Mouse (Mus musculus): ENCODE data around the gene Slc16a6. TPM values are rescaled to one million over a fixed set of nuclear protein-coding genes. Genes with fewer than 3 reads are reported as not detected.
A peak's percentile ranks its signal among the peaks of the same experiment; 100 is the strongest.
"Not testable (repeated sequence)": the region's sequence is repeated elsewhere in the genome, so short reads cannot be mapped to it uniquely, and the experiment has no call there.

Gene Slc16a6
- polyA plus RNA-seq, 1 experiment from 2014 or later = 8.4 TPM

DNA sequence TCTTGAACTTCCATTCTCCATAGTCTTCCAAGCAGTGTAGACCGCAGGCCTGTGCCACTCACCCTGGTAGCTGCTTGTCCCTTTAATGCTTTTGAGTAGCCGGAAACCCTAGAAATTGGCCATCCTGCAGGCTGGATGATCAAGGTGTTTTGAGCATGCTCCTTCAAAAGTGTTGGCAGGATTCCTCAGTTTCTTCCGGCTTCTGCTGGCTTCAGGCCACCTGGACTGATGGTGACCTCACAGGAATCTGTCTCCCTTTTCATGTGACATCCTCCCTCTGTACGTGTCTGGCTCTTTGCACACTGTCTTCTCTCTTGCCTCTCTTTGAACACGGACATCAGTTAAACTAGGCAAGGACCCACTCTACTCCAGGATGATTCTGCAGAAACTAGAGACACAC, 26.8 kb upstream of the Slc16a6 start:
- 69% methylated on average over 5 of the region's 5 CpGs for WGBS
- ATAC-seq (ENCODE audit: low FRiP score, low TSS enrichment) = no peak
- Histone ChIP-seq H3K4me3 (ENCODE audit: low read length) (no peak overlapping the region), H3K36me3 (ENCODE audit: insufficient read depth, low read length) (no peaks in the 10 kb centered on the region), H3K27me3 (ENCODE audit: insufficient read depth, low read length) (no peaks in the 10 kb centered on the region), H3K4me2 (replicated peaks; ENCODE audit: low read depth, low read length) (no peak overlapping the region), H3K4me1 (ENCODE audit: insufficient read depth, low read length) (peaks cover 23% of the 10 kb centered on the region), H3K9ac (replicated peaks; ENCODE audit: low read length) (no peak overlapping the region), H3K9me3 (ENCODE audit: low read length) (no peaks in the 10 kb centered on the region), H3K27ac (ENCODE audit: low read length) (no peak overlapping the region)

DNA sequence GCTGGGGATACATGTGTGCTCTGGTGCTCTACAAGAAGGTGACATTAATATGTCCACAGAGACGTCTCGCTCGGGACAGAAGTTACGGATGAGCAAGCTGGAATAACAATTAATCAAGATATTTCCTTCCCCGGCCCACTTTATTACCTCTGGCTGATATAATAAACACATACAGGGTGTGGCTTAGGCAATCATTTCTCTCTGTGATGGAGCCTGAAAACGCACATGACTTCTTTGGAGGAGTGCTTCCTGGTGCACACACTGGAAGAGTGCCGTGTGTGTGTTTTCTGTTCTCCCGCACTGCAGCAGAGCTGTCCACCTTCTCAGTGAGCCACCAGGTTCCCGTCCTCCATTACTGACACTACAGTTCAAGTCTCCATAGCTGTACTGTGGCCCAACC, 24.6 kb upstream of the Slc16a6 start:
- WGBS = 32% methylated on average over 9 of the region's 9 CpGs
- H3K4me1 ChIP-seq (ENCODE audit: insufficient read depth, low read length) = peaks cover 33% of the 10 kb centered on the region
- no peaks in the 10 kb centered on the region for H3K27me3 ChIP-seq (ENCODE audit: insufficient read depth, low read length)
- no peaks in the 10 kb centered on the region for H3K9me3 ChIP-seq (ENCODE audit: low read length)
- H3K36me3 ChIP-seq (ENCODE audit: insufficient read depth, low read length) = no peaks in the 10 kb centered on the region
- no peak overlapping the region for H3K4me3 ChIP-seq (ENCODE audit: low read length)
- H3K9ac ChIP-seq (replicated peaks; ENCODE audit: low read length) = no peak overlapping the region
- no peak overlapping the region; the same call in 1 of the 2 replicates for H3K27ac ChIP-seq (ENCODE audit: low read length)
- no peak for ATAC-seq (ENCODE audit: low FRiP score, low TSS enrichment)
- no peak overlapping the region for H3K4me2 ChIP-seq (replicated peaks; ENCODE audit: low read depth, low read length)

- H3K4me3 ChIP-seq (ENCODE audit: low read length) = no peak overlapping the region
- H3K4me2 ChIP-seq (replicated peaks; ENCODE audit: low read depth, low read length) = no peak overlapping the region
- H3K4me1 ChIP-seq (ENCODE audit: insufficient read depth, low read length) = peaks cover 33% of the 10 kb centered on the region
- 81% methylated on average over 6 of the region's 6 CpGs for WGBS
- no peaks in the 10 kb centered on the region for H3K27me3 ChIP-seq (ENCODE audit: insufficient read depth, low read length)
- no peak overlapping the region for H3K9ac ChIP-seq (replicated peaks; ENCODE audit: low read length)
- no peak for ATAC-seq (ENCODE audit: low FRiP score, low TSS enrichment)
- H3K27ac ChIP-seq (ENCODE audit: low read length) = no peak overlapping the region
- no peaks in the 10 kb centered on the region for H3K36me3 ChIP-seq (ENCODE audit: insufficient read depth, low read length)
- no peaks in the 10 kb centered on the region for H3K9me3 ChIP-seq (ENCODE audit: low read length)
Observed at GRCm38 (mm10) chr11:109496996-109497714, 23.8 kb upstream of the Slc16a6 start.

DNA sequence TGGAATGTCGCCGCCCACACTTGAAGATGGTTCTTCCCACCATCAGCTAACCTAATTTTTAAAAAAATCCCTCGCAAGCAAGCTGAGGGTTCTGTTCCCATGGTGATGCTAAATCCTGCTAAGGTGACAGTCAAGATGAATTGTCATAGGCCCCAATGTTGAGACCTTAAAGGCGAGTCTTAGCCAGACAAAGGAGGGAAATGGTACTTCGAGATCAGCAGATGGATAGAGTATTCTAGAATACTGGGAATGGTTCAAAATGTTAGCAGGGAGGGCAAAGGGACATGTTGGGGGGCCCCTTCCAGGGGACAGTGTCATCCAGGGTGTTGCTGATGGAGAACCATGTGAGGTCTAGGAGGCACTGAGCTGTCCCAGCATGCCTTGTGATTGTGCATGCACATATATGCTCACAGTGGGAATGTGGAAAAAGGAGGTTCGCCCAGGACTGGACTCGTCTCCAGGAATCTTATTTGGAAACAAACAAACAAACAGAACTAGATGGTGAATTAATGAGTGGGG, 23.1 kb upstream of the Slc16a6 start:
- H3K9ac ChIP-seq (replicated peaks; ENCODE audit: low read length) = no peak overlapping the region
- H3K4me2 ChIP-seq (replicated peaks; ENCODE audit: low read depth, low read length) = no peak overlapping the region
- no peaks in the 10 kb centered on the region for H3K36me3 ChIP-seq (ENCODE audit: insufficient read depth, low read length)
- H3K9me3 ChIP-seq (ENCODE audit: low read length) = no peaks in the 10 kb centered on the region
- no peak overlapping the region for H3K4me3 ChIP-seq (ENCODE audit: low read length)
- H3K27ac ChIP-seq (ENCODE audit: low read length) = peak overlapping the region; percentile 65; the same call in 1 of the 2 replicates
- H3K27me3 ChIP-seq (ENCODE audit: insufficient read depth, low read length) = no peaks in the 10 kb centered on the region
- no peak for ATAC-seq (ENCODE audit: low FRiP score, low TSS enrichment)
- 65% methylated on average over 7 of the region's 7 CpGs for WGBS
- H3K4me1 ChIP-seq (ENCODE audit: insufficient read depth, low read length) = peaks cover 33% of the 10 kb centered on the region

GRCm38 (mm10) chr11:109495771-109496474, 22.5 kb upstream of the Slc16a6 start:
- Histone ChIP-seq H3K9ac (replicated peaks; ENCODE audit: low read length) (no peak overlapping the region), H3K27ac (ENCODE audit: low read length) (peak overlapping the region; percentile 80), H3K36me3 (ENCODE audit: insufficient read depth, low read length) (no peaks in the 10 kb centered on the region), H3K4me2 (replicated peaks; ENCODE audit: low read depth, low read length) (peak overlapping the region; percentile 35), H3K9me3 (ENCODE audit: low read length) (no peaks in the 10 kb centered on the region), H3K4me3 (ENCODE audit: low read length) (no peak overlapping the region), H3K4me1 (ENCODE audit: insufficient read depth, low read length) (peaks cover 33% of the 10 kb centered on the region), H3K27me3 (ENCODE audit: insufficient read depth, low read length) (no peaks in the 10 kb centered on the region)
- 12% methylated on average over 14 of the region's 14 CpGs for WGBS
- ATAC-seq (ENCODE audit: low FRiP score, low TSS enrichment) = peak; percentile 61

- Histone ChIP-seq H3K4me2 (replicated peaks; ENCODE audit: low read depth, low read length) (peak overlapping the region; percentile 35), H3K27ac (ENCODE audit: low read length) (peak overlapping the region; percentile 80), H3K9ac (replicated peaks; ENCODE audit: low read length) (no peak overlapping the region), H3K9me3 (ENCODE audit: low read length) (no peaks in the 10 kb centered on the region), H3K4me1 (ENCODE audit: insufficient read depth, low read length) (peaks cover 33% of the 10 kb centered on the region), H3K4me3 (ENCODE audit: low read length) (0 out of 2 replicates have a peak overlapping the region, but pooled peaks have one; percentile 4), H3K36me3 (ENCODE audit: insufficient read depth, low read length) (no peaks in the 10 kb centered on the region), H3K27me3 (ENCODE audit: insufficient read depth, low read length) (no peaks in the 10 kb centered on the region)
- 12% methylated on average over 24 of the region's 24 CpGs for whole genome bisulfite sequencing
- ATAC-seq (ENCODE audit: low FRiP score, low TSS enrichment) = peak; percentile 69
Observed at GRCm38 (mm10) chr11:109494890-109495770, 21.7 kb upstream of the Slc16a6 start.

- WGBS = 49% methylated on average over 8 of the region's 8 CpGs
Observed at GRCm38 (mm10) chr11:109492847-109493464, 19.6 kb upstream of the Slc16a6 start.

GRCm38 (mm10) chr11:109491844-109492243, 18.4 kb upstream of the Slc16a6 start:
- Histone ChIP-seq H3K4me3 (ENCODE audit: low read length) (no peak overlapping the region), H3K27ac (ENCODE audit: low read length) (no peak overlapping the region), H3K36me3 (ENCODE audit: insufficient read depth, low read length) (no peaks in the 10 kb centered on the region), H3K9ac (replicated peaks; ENCODE audit: low read length) (no peak overlapping the region), H3K4me1 (ENCODE audit: insufficient read depth, low read length) (peaks cover 22% of the 10 kb centered on the region), H3K27me3 (ENCODE audit: insufficient read depth, low read length) (no peaks in the 10 kb centered on the region), H3K9me3 (ENCODE audit: low read length) (no peaks in the 10 kb centered on the region), H3K4me2 (replicated peaks; ENCODE audit: low read depth, low read length) (no peak overlapping the region)
- ATAC-seq (ENCODE audit: low FRiP score, low TSS enrichment) = no peak
- 84% methylated on average over 4 of the region's 4 CpGs for WGBS

More at GRCm38 (mm10) chr11:109492847-109493464, 19.6 kb upstream of the Slc16a6 start:
- not testable (repeated sequence) for H3K9me3 ChIP-seq (ENCODE audit: low read length); H3K36me3 ChIP-seq (ENCODE audit: insufficient read depth, low read length); H3K27me3 ChIP-seq (ENCODE audit: insufficient read depth, low read length); ATAC-seq (ENCODE audit: low FRiP score, low TSS enrichment); H3K4me3 ChIP-seq (ENCODE audit: low read length); H3K4me2 ChIP-seq (replicated peaks; ENCODE audit: low read depth, low read length); H3K27ac ChIP-seq (ENCODE audit: low read length); H3K9ac ChIP-seq (replicated peaks; ENCODE audit: low read length)
- peaks cover 24% of the 10 kb centered on the region for H3K4me1 ChIP-seq (ENCODE audit: insufficient read depth, low read length)

DNA sequence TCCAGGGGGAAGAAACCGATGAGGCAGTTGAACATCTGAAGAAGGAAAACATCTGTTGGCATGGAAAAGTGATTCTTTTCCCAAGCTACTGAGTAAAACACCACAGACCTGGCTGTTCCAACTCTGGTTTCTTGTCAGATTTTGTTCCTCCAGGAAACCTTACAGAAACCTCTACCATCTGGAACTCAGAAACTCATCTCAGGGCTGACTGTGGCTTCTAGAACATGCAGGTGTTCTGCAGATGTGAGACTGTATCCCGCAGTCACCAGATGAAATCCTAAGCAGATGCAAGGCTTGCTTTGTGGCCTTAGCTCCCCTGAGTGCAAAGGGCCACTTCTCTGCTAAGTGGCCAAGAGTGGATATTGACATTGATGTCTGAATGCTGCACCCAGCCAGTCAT, 16.4 kb upstream of the Slc16a6 start:
- Histone ChIP-seq H3K9ac (replicated peaks; ENCODE audit: low read length) (no peak overlapping the region), H3K4me2 (replicated peaks; ENCODE audit: low read depth, low read length) (no peak overlapping the region), H3K4me1 (ENCODE audit: insufficient read depth, low read length) (peaks cover 6% of the 10 kb centered on the region), H3K27ac (ENCODE audit: low read length) (no peak overlapping the region), H3K27me3 (ENCODE audit: insufficient read depth, low read length) (no peaks in the 10 kb centered on the region), H3K9me3 (ENCODE audit: low read length) (no peaks in the 10 kb centered on the region), H3K36me3 (ENCODE audit: insufficient read depth, low read length) (no peaks in the 10 kb centered on the region), H3K4me3 (ENCODE audit: low read length) (no peak overlapping the region)
- no peak for ATAC-seq (ENCODE audit: low FRiP score, low TSS enrichment)
- WGBS = 58% methylated on average over 2 of the region's 2 CpGs
